ENCODE assay signal across 14 mouse cellular contexts in genomic region chr5:93114515-93114914, GRCm38 (mm10). TPM values are rescaled to one million over a fixed set of nuclear protein-coding genes. Genes with fewer than 3 reads are reported as not detected.
DNase-seq lines count a peak whose midpoint lies in the region; ATAC-seq lines count a peak whose summit lies in the region.
"Had no signal": no experiment of that assay in that cellular context is flagged by ENCODE, and none has a peak within 500 bp of the region (broad histone marks: within the 10 kb centered on the region; RNA-seq: fewer than 3 reads in every experiment).

No protein-coding gene starts in this region.

- H3K9ac ChIP-seq in kidney, embryonic 15.5 days: no peak overlapping the region
- H3K9ac ChIP-seq in embryonic facial prominence, embryonic 14.5 days (ENCODE audit: low read depth, low read length): no peak overlapping the region
- H3K9ac ChIP-seq in limb, embryonic 12.5 days (replicated peaks): no peak overlapping the region
- H3K9ac ChIP-seq: hindbrain, embryonic 15.5 days; liver, embryonic 14.5 days had no signal

- no peak overlapping the region for H3K4me3 ChIP-seq in kidney, embryonic 15.5 days (replicated peaks)
- no peak overlapping the region for H3K4me3 ChIP-seq in embryonic facial prominence, embryonic 10.5 days
- no peak overlapping the region for H3K4me3 ChIP-seq in embryonic facial prominence, embryonic 14.5 days (ENCODE audit: low read depth, low read length)
- H3K4me3 ChIP-seq in limb, embryonic 12.5 days (replicated peaks): no peak overlapping the region
- H3K4me3 ChIP-seq: forebrain, embryonic 10.5 days; hindbrain, embryonic 15.5 days; megakaryocyte, embryonic 14.5 days had no signal

- no peak overlapping the region for H3K4me2 ChIP-seq in kidney, embryonic 15.5 days
- H3K4me2 ChIP-seq in embryonic facial prominence, embryonic 14.5 days (ENCODE audit: low read depth, low read length): no peak overlapping the region
- no peak overlapping the region for H3K4me2 ChIP-seq in limb, embryonic 12.5 days
- H3K4me2 ChIP-seq: hindbrain, embryonic 15.5 days had no signal

- WGBS in kidney, embryonic 15.5 days: 42% methylated on average over 6 of the region's 6 CpGs
- WGBS in embryonic facial prominence, embryonic 10.5 days: 66% methylated on average over 6 of the region's 6 CpGs
- WGBS in embryonic facial prominence, embryonic 14.5 days: 30% methylated on average over 6 of the region's 6 CpGs
- WGBS in limb, embryonic 12.5 days: 64% methylated on average over 6 of the region's 6 CpGs

- ATAC-seq in kidney, embryonic 15.5 days (replicated peaks; ENCODE audit: low FRiP score): peak; percentile 37
- ATAC-seq in embryonic facial prominence, embryonic 14.5 days (ENCODE audit: low read depth): peak; percentile 90
- ATAC-seq in limb, embryonic 12.5 days (ENCODE audit: insufficient number of reproducible peaks, insufficient read depth, low FRiP score, low TSS enrichment, low read depth): peak; percentile 60; the same call in 1 of the 2 replicates
- ATAC-seq in CD4-positive, CD25-positive, alpha-beta regulatory T cell, adult 4 months: no peak

- peaks cover 57% of the 10 kb centered on the region for H3K4me1 ChIP-seq in kidney, embryonic 15.5 days
- H3K4me1 ChIP-seq in embryonic facial prominence, embryonic 10.5 days: peaks cover 36% of the 10 kb centered on the region
- H3K4me1 ChIP-seq in embryonic facial prominence, embryonic 14.5 days (ENCODE audit: control insufficient read depth, insufficient read depth, low read length): peaks cover 22% of the 10 kb centered on the region
- peaks cover 20% of the 10 kb centered on the region for H3K4me1 ChIP-seq in limb, embryonic 12.5 days (replicated peaks)

- H3K27ac ChIP-seq in kidney, embryonic 15.5 days: peak overlapping the region; percentile 86
- H3K27ac ChIP-seq in embryonic facial prominence, embryonic 10.5 days (replicated peaks): peak overlapping the region; percentile 49
- peak overlapping the region; percentile 70 for H3K27ac ChIP-seq in embryonic facial prominence, embryonic 14.5 days (replicated peaks; ENCODE audit: low read depth, low read length)
- peak overlapping the region; percentile 73 for H3K27ac ChIP-seq in limb, embryonic 12.5 days
- H3K27ac ChIP-seq: forebrain, embryonic 10.5 days; hindbrain, embryonic 15.5 days; liver, embryonic 14.5 days had no signal

- no peaks in the 10 kb centered on the region for H3K27me3 ChIP-seq in kidney, embryonic 15.5 days
- H3K27me3 ChIP-seq in embryonic facial prominence, embryonic 10.5 days (replicated peaks; ENCODE audit: low read depth, poor library complexity, severe bottlenecking): no peaks in the 10 kb centered on the region
- no peaks in the 10 kb centered on the region for H3K27me3 ChIP-seq in embryonic facial prominence, embryonic 14.5 days (replicated peaks; ENCODE audit: control insufficient read depth, insufficient read depth, low read length)
- no peaks in the 10 kb centered on the region for H3K27me3 ChIP-seq in limb, embryonic 12.5 days
- H3K27me3 ChIP-seq: hindbrain, embryonic 15.5 days; megakaryocyte, embryonic 14.5 days had no signal

- H3K9me3 ChIP-seq in kidney, embryonic 15.5 days (replicated peaks): no peaks in the 10 kb centered on the region
- no peaks in the 10 kb centered on the region for H3K9me3 ChIP-seq in embryonic facial prominence, embryonic 10.5 days
- no peaks in the 10 kb centered on the region for H3K9me3 ChIP-seq in embryonic facial prominence, embryonic 14.5 days (ENCODE audit: control insufficient read depth, low read length)
- H3K9me3 ChIP-seq in limb, embryonic 12.5 days: no peaks in the 10 kb centered on the region
- H3K9me3 ChIP-seq: forebrain, embryonic 10.5 days; hindbrain, embryonic 15.5 days; megakaryocyte, embryonic 14.5 days had no signal

- DNase-seq in kidney, adult 18-20 months: no peak
- no peak for DNase-seq in embryonic facial prominence, embryonic 10.5 days (ENCODE audit: low spot score)
- DNase-seq in embryonic facial prominence, embryonic 14.5 days (ENCODE audit: low spot score): peak; percentile 93
- DNase-seq in testis, postnatal 14 days (ENCODE audit: low spot score): no peak
- no peak for DNase-seq in frontal cortex, postnatal 14 days (ENCODE audit: low spot score in 2 of 2)
- DNase-seq: cerebellum, adult 8-10 months; retina, postnatal 1 day had no signal

- peaks cover 31% of the 10 kb centered on the region for H3K36me3 ChIP-seq in kidney, embryonic 15.5 days
- peaks cover 58% of the 10 kb centered on the region for H3K36me3 ChIP-seq in embryonic facial prominence, embryonic 10.5 days (replicated peaks)
- H3K36me3 ChIP-seq in embryonic facial prominence, embryonic 14.5 days (ENCODE audit: control insufficient read depth, insufficient read depth, low read length): 0 out of 2 replicates have a peak, but pooled peaks cover 13% of the 10 kb centered on the region
- H3K36me3 ChIP-seq in limb, embryonic 12.5 days: peaks cover 27% of the 10 kb centered on the region
- H3K36me3 ChIP-seq: hindbrain, embryonic 15.5 days had no signal

RNA-seq across cellular contexts. Expression of gene Sept11, which starts 21.3 kb away (rescaled TPM):
- 221 and 222 TPM in 2 replicates for polyA plus RNA-seq in kidney, embryonic 15.5 days (2015; fragmentation: Nextera tagmentation; extraction: Ambion mirVana)
- 294 and 297 TPM in 2 replicates for polyA plus RNA-seq in embryonic facial prominence, embryonic 10.5 days (2016; fragmentation: Nextera tagmentation; extraction: Ambion mirVana)
- polyA plus RNA-seq in embryonic facial prominence, embryonic 14.5 days (2014; fragmentation: Nextera tagmentation; extraction: Ambion mirVana): 187 and 197 TPM in 2 replicates
- polyA plus RNA-seq in limb, embryonic 12.5 days (2016; fragmentation: Nextera tagmentation; extraction: Ambion mirVana): 258 and 277 TPM in 2 replicates
- polyA plus RNA-seq in CD4-positive, CD25-positive, alpha-beta regulatory T cell, adult 4 months (2017; shearing (Covaris generic)): 10 to 100 TPM; 31.6 to 40.2 TPM
